Mouse (Mus musculus) myocyte (in vitro differentiated cells): Measurements from ENCODE around the gene Hist1h4f.
A peak's percentile ranks its signal among the peaks of the same experiment; 100 is the strongest.
"Not testable (repeated sequence)": the region's sequence is repeated elsewhere in the genome, so short reads cannot be mapped to it uniquely, and the experiment has no call there.

Source experiments
- MYOD1 ChIP-seq, 3 experiments: IDR thresholded peaks; one replicate each; pipeline ENCODE4 v1.6.1; 2011; ENCODE audit warnings: control low read depth in 2 of 3, low read depth in 2 of 3, mild to moderate bottlenecking in 2 of 3, moderate library complexity in 1 of 3; ENCODE audit not compliant: insufficient read length in 2 of 3, control insufficient read depth in 1 of 3
- POLR2A ChIP-seq: IDR thresholded peaks from one replicate; pipeline ENCODE4 v1.6.1; 2011; ENCODE audit warnings: low read depth, mild to moderate bottlenecking, control low read depth, moderate library complexity; ENCODE audit not compliant: insufficient read length
- POLR2AphosphoS2 ChIP-seq: IDR thresholded peaks from one replicate; pipeline ENCODE4 v1.6.1; 2011; ENCODE audit warnings: low read depth, control low read depth; ENCODE audit not compliant: insufficient read length
- USF1 ChIP-seq: IDR thresholded peaks from one replicate; pipeline ENCODE4 v1.6.1; 2011; ENCODE audit warnings: low read depth, mild to moderate bottlenecking, control low read depth, moderate library complexity

- not testable (repeated sequence) for TF ChIP-seq USF1; MYOD1 (IDR thresholded peaks at IDR 0.05; ENCODE audit: control insufficient read depth in 1 of 3, insufficient read length in 2 of 3, low read depth in 2 of 3)
- TF ChIP-seq POLR2AphosphoS2 (peak; percentile 79), POLR2A (peak; percentile 57)
Observed at GRCm38 (mm10) chr13:23533560-23534367, 17.7 kb downstream of the Hist1h4f start, which contains the start of gene Hist1h2af.
